Mouse (Mus musculus) ES-Bruce4 (cell line): Measurements from ENCODE around the gene Thoc5.

Source experiments
- CTCF ChIP-seq: IDR thresholded peaks from one replicate; pipeline ENCODE4 v1.8.1; 2011; ENCODE audit warnings: low read depth, low read length
- POLR2A ChIP-seq: IDR thresholded peaks from one replicate; pipeline ENCODE4 v1.8.1; 2011; ENCODE audit warnings: low read length; ENCODE audit not compliant: insufficient read depth

DNA sequence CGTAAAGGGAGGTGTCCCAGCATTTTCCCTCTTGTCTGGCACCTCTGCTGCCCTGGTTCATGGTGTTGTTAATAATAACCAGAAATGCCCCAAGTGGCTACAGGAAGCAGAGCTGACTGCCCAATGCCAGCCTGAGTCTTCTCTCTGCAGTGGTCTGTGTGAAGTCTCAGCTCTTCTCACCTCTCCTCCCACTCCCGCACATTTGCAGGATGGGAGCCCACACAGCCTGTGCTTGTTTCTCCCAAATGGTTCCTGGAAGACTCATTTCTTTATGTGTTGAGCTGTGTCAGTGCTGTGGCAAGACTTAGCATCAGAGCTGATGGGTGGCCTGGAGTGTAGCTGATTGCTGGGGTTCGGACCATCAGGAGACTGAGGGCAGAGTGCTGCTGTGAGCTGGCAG lies 32.1 kb downstream of the Thoc5 start:
- TF ChIP-seq POLR2A = no peak
- TF ChIP-seq CTCF = no peak
